Mouse (Mus musculus) lung, adult 2 months (tissue): ENCODE measurements around the gene Pfn4. TPM values are rescaled to one million over a fixed set of nuclear protein-coding genes. Genes with fewer than 3 reads are reported as not detected.
"Not testable (repeated sequence)": the region's sequence is repeated elsewhere in the genome, so short reads cannot be mapped to it uniquely, and the experiment has no call there.

Experiments
- DNase-seq: peaks from one replicate; pipeline ENCODE4 v3.0.0; 2022
- H3K4me1 ChIP-seq: fragments of 200-500 bp; 2 replicates; pipeline ENCODE4 v1.6.1; 2011; ENCODE audit warnings: low read length; ENCODE audit not compliant: control insufficient read depth, insufficient read depth
- H3K4me3 ChIP-seq: fragments of 200-500 bp; replicated peaks from 2 replicates; pipeline ENCODE3; 2011; ENCODE audit warnings: low read depth, mild to moderate bottlenecking, control low read depth, low read length; ENCODE audit errors: extremely low read depth
- CTCF ChIP-seq: fragments of 200-500 bp; IDR thresholded peaks from 2 replicates; pipeline ENCODE4 v1.5.1; 2011; ENCODE audit warnings: mild to moderate bottlenecking, low read length, control low read depth; ENCODE audit not compliant: insufficient read depth
- POLR2A ChIP-seq: fragments of 200-500 bp; IDR thresholded peaks from 2 replicates; pipeline ENCODE4 v1.6.1; 2011; ENCODE audit warnings: low read depth, mild to moderate bottlenecking, control low read depth, low read length, borderline replicate concordance; ENCODE audit errors: extremely low read depth
- WGBS: fragments of 180-500 bp; shearing (Covaris S2); methylation state at CpG from one replicate; pipeline ENCODE4 v1.1.7; 2018; 5-methylcytosine and 5-hydroxymethylcytosine counted together
- polyA plus RNA-seq: library from polyadenylated mRNA; depleted of rRNA; stranded (reverse); fragments of >200 nt; gene quantifications from 2 replicates; pipeline ENCODE4 v1.2.3, GENCODE M21; 2012

Pfn4 gene
- polyA plus RNA-seq, 1 experiment, result 0.08 TPM

GRCm38 (mm10) chr12:4783598-4783997 is 14.8 kb downstream of the Pfn4 start:
- Histone ChIP-seq H3K4me1 (no peaks in the 10 kb centered on the region), H3K4me3 (no peak overlapping the region)
- TF ChIP-seq POLR2A, result no peak
- no peak for TF ChIP-seq CTCF
- DNase-seq, result no peak
- WGBS, result 50% methylated on average over 5 of the region's 5 CpGs

GRCm38 (mm10) chr12:4784466-4784865 is 15.6 kb downstream of the Pfn4 start:
- Histone ChIP-seq H3K4me1 (no peaks in the 10 kb centered on the region), H3K4me3 (no peak overlapping the region)
- WGBS, result 57% methylated on average over 2 of the region's 2 CpGs
- DNase-seq, result no peak
- TF ChIP-seq CTCF (no peak), POLR2A (no peak)

- 93% methylated on average over 25 of the region's 25 CpGs for WGBS
- H3K4me1 ChIP-seq, DNase-seq, H3K4me3 ChIP-seq: not testable (repeated sequence)
These were observed 19.3 kb downstream of the Pfn4 start for GRCm38 (mm10) chr12:4788128-4788527.

GRCm38 (mm10) chr12:4793718-4794117 is 24.9 kb downstream of the Pfn4 start:
- TF ChIP-seq POLR2A, result no peak
- peak; percentile 36; the same call in 1 of the 2 replicates for TF ChIP-seq CTCF
- no peak overlapping the region for H3K4me3 ChIP-seq
- no peaks in the 10 kb centered on the region for H3K4me1 ChIP-seq
- 67% methylated on average over 1 of the region's 1 CpGs for WGBS
- DNase-seq, result no peak

GRCm38 (mm10) chr12:4797471-4797870 is 28.6 kb downstream of the Pfn4 start:
- not testable (repeated sequence) for H3K4me3 ChIP-seq, DNase-seq, H3K4me1 ChIP-seq
- WGBS, result 63% methylated on average over 6 of the region's 6 CpGs

GRCm38 (mm10) chr12:4811036-4811435 is 42.2 kb downstream of the Pfn4 start:
- 72% methylated on average over 4 of the region's 4 CpGs for WGBS
- no peaks in the 10 kb centered on the region for H3K4me1 ChIP-seq
- no peak for DNase-seq
- H3K4me3 ChIP-seq, result no peak overlapping the region
- TF ChIP-seq POLR2A (no peak), CTCF (no peak)

GRCm38 (mm10) chr12:4811705-4812104 is 42.9 kb downstream of the Pfn4 start:
- TF ChIP-seq CTCF, result no peak
- no peak for TF ChIP-seq POLR2A
- 26% methylated on average over 3 of the region's 3 CpGs for WGBS
- Histone ChIP-seq H3K4me3 (no peak overlapping the region), H3K4me1 (peaks cover 2% of the 10 kb centered on the region)
- no peak for DNase-seq

- DNase-seq, result no peak
- Histone ChIP-seq H3K4me3 (no peak overlapping the region), H3K4me1 (peaks cover 10% of the 10 kb centered on the region)
- TF ChIP-seq CTCF (no peak), POLR2A (no peak)
- 71% methylated on average over 4 of the region's 4 CpGs for WGBS
These were observed 44.8 kb downstream of the Pfn4 start for GRCm38 (mm10) chr12:4813636-4814035.

GRCm38 (mm10) chr12:4816680-4817360 is 48.0 kb downstream of the Pfn4 start:
- no peak for DNase-seq
- 7% methylated on average over 24 of the region's 24 CpGs for WGBS
- peaks cover 10% of the 10 kb centered on the region for H3K4me1 ChIP-seq
- TF ChIP-seq POLR2A (no peak), CTCF (no peak)
- peak overlapping the region; percentile 77 for H3K4me3 ChIP-seq

- DNase-seq, result peak; percentile 98
- H3K4me1 ChIP-seq, result peaks cover 10% of the 10 kb centered on the region
- peak within 1 kb of the TSS; percentile 93 for H3K4me3 ChIP-seq
- under 1% methylated on average over 49 of the region's 49 CpGs for WGBS
- TF ChIP-seq CTCF, result no peak
- peak; percentile 93 for TF ChIP-seq POLR2A
These were observed 48.7 kb downstream of the Pfn4 start, which contains the start of gene Sf3b6 for GRCm38 (mm10) chr12:4817361-4818101. Gene Sf3b6 (plus strand): TSS chr12:4817544.
